Mouse (Mus musculus): Measurements from ENCODE around the gene Izumo4. TPM values are rescaled to one million over a fixed set of nuclear protein-coding genes. Genes with fewer than 3 reads are reported as not detected.

Izumo4 gene
- polyA plus RNA-seq, 1 experiment: 36.3 TPM

DNA sequence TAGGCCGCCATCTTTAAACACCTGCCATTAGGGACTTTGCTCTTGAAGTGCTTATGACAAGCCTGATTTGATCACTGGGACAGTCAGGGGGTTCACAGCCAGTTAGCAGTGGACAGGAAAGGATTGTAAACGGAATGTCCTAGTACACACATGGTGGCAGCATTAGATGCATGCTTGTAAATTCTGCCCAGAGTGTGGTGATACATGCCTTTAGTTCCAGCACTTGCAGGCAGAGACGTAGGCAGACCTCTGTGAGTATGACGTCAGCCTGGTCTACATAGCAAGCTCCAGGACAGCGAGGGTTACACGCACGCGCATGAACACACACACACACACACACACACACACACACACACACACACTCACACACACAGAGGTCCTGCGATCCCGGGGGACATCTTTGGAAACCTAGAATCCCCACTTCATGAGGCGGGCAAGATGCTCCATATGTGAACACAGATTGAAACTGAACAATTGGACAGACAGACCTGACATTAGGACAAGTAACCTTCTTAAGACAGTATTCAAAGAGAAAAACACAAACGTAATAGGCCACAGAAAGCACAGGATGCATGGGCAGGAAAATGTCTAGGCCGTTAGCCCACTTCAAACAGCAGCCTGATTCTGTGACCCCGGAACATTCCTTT lies 43.7 kb upstream of the Izumo4 start:
- no peak overlapping the region for H3K4me3 ChIP-seq (ENCODE audit: low read depth, low read length)
- 28% methylated on average over 14 of the region's 14 CpGs for WGBS

DNA sequence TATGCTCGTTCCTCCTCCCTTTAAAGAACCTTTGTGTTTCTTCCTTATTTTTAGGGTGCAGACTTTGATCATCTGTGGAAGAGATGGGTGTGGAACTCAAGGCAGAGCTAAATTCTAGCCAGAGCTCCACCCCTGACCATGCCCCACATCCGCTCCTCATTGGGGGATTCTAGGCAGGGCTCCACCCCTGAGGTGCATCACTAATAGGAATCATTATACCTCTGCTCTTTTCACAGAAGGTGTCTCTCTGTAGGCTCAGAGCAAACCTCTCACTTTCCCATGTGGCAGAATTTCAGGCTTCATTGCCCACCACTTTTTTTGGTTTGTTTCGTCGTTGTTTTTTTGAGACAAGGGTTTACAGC lies 43.2 kb upstream of the Izumo4 start:
- Histone ChIP-seq H3K27ac (ENCODE audit: insufficient read depth, low read depth, low read length) (peak overlapping the region; percentile 85), H3K36me3 (ENCODE audit: control insufficient read depth, insufficient read depth, low read length) (no peaks in the 10 kb centered on the region), H3K4me3 (ENCODE audit: low read depth, low read length) (peak overlapping the region; percentile 36; the same call in 1 of the 2 replicates), H3K27me3 (ENCODE audit: control insufficient read depth, insufficient read depth, low read length) (no peaks in the 10 kb centered on the region), H3K4me1 (ENCODE audit: control insufficient read depth, insufficient read depth, insufficient read length, low read length) (peaks cover 25% of the 10 kb centered on the region)
- 16% methylated on average over 4 of the region's 4 CpGs for WGBS
- TF ChIP-seq CTCF (IDR thresholded peaks at IDR 0.05; ENCODE audit: extremely low read depth, insufficient read length, insufficient replicate concordance, low read depth, low read length) (no peak), POLR2A (IDR thresholded peaks at IDR 0.05; ENCODE audit: low read depth, low read length) (no peak)

More for the DNA sequence above, 43.7 kb upstream of the Izumo4 start:
- Histone ChIP-seq H3K27ac (ENCODE audit: insufficient read depth, low read depth, low read length) (peak overlapping the region; percentile 85), H3K27me3 (ENCODE audit: control insufficient read depth, insufficient read depth, low read length) (no peaks in the 10 kb centered on the region), H3K4me1 (ENCODE audit: control insufficient read depth, insufficient read depth, insufficient read length, low read length) (peaks cover 21% of the 10 kb centered on the region), H3K36me3 (ENCODE audit: control insufficient read depth, insufficient read depth, low read length) (no peaks in the 10 kb centered on the region)
- TF ChIP-seq POLR2A (IDR thresholded peaks at IDR 0.05; ENCODE audit: low read depth, low read length) (no peak), CTCF (IDR thresholded peaks at IDR 0.05; ENCODE audit: extremely low read depth, insufficient read length, insufficient replicate concordance, low read depth, low read length) (no peak)

DNA sequence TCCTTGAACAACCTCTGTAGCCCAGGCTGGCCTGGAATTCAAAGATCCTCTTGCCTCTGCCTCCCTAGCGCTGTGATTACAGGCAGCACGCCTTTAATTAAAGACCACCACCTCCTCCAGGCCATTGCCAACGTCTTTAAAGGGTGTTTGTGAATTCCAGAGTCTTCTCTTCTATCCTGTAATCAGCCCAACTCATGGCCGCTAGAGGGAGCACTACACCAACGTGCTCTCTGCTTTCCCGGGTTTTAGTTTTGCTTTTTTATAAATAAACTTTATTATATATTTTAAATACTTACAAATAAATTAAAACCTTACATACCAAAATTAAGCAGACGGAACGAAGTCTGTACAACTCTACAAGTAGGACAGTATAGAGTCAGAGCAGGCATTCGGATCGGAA lies 42.8 kb upstream of the Izumo4 start:
- peaks cover 26% of the 10 kb centered on the region for H3K4me1 ChIP-seq (ENCODE audit: control insufficient read depth, insufficient read depth, insufficient read length, low read length)
- peak overlapping the region; percentile 85 for H3K27ac ChIP-seq (ENCODE audit: insufficient read depth, low read depth, low read length)
- H3K36me3 ChIP-seq (ENCODE audit: control insufficient read depth, insufficient read depth, low read length): no peaks in the 10 kb centered on the region
- TF ChIP-seq CTCF (IDR thresholded peaks at IDR 0.05; ENCODE audit: extremely low read depth, insufficient read length, insufficient replicate concordance, low read depth, low read length): peak; percentile 69; the same call in 1 of the 2 replicates
- TF ChIP-seq POLR2A (IDR thresholded peaks at IDR 0.05; ENCODE audit: low read depth, low read length): no peak
- 7% methylated on average over 10 of the region's 10 CpGs for WGBS
- no peaks in the 10 kb centered on the region for H3K27me3 ChIP-seq (ENCODE audit: control insufficient read depth, insufficient read depth, low read length)
- peak overlapping the region; percentile 36; the same call in 1 of the 2 replicates for H3K4me3 ChIP-seq (ENCODE audit: low read depth, low read length)

DNA sequence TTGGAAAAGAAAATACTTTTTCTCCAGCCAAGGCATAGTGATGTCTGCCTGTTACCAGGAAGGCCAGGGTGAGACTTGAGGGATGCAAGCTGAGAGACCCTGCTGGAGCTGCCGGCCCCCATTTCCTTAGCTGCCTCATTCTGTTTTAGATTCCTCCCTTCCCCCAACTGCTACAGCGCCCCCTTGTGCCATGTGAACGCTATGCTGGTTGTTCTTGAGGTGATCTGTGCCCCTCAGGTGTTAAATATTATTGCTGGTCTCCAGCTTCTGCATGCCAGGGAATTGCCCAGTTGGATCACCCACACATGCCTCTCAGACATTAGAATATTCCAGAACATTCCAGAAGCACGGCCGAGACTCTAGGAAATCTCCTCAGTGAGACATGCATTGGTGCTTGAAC lies 40.8 kb upstream of the Izumo4 start:
- WGBS: 40% methylated on average over 5 of the region's 5 CpGs
- H3K27me3 ChIP-seq (ENCODE audit: control insufficient read depth, insufficient read depth, low read length): no peaks in the 10 kb centered on the region
- no peak overlapping the region for H3K27ac ChIP-seq (ENCODE audit: insufficient read depth, low read depth, low read length)
- no peak for TF ChIP-seq POLR2A (IDR thresholded peaks at IDR 0.05; ENCODE audit: low read depth, low read length)
- TF ChIP-seq CTCF (IDR thresholded peaks at IDR 0.05; ENCODE audit: extremely low read depth, insufficient read length, insufficient replicate concordance, low read depth, low read length): peak; percentile 75; the same call in 1 of the 2 replicates
- H3K4me1 ChIP-seq (ENCODE audit: control insufficient read depth, insufficient read depth, insufficient read length, low read length): peaks cover 36% of the 10 kb centered on the region
- no peak overlapping the region for H3K4me3 ChIP-seq (ENCODE audit: low read depth, low read length)
- H3K36me3 ChIP-seq (ENCODE audit: control insufficient read depth, insufficient read depth, low read length): peaks cover 6% of the 10 kb centered on the region

DNA sequence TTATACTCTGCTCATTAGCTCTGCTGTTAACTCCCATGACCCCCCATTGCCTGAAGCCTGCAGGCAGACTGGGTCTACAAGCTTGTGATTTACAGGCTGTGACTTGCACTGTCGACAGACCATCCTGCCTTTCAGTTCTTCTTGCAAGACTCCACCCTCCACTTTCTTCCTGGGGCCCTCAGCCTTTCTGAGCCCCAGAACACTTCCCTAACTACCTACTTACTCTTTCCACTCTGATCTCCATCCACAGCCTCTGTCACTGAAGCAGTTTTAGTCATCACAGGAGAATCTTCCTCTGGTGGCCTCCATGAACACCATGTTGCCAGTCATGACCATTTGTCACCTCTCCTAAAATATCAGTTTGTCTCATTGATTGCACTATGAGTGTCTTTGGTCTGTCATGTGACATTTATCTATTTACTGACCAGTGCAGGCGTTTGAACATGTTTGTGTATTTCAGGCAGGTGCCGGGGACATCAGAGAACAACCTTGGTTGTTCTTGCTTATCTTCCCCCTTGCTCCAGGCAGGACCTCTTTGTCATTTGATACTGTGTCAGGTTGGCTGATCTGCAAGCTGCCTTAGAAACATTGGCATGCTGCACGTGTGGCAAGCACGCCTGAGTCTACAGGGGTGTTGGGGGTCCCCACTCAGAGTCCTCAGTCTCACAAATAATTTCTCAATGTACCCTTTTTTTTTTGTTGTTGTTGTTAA lies 38.3 kb upstream of the Izumo4 start:
- Histone ChIP-seq H3K27ac (ENCODE audit: insufficient read depth, low read depth, low read length) (peak overlapping the region; percentile 97), H3K4me3 (ENCODE audit: low read depth, low read length) (no peak overlapping the region), H3K4me1 (ENCODE audit: control insufficient read depth, insufficient read depth, insufficient read length, low read length) (peaks cover 24% of the 10 kb centered on the region), H3K27me3 (ENCODE audit: control insufficient read depth, insufficient read depth, low read length) (no peaks in the 10 kb centered on the region), H3K36me3 (ENCODE audit: control insufficient read depth, insufficient read depth, low read length) (peaks cover 30% of the 10 kb centered on the region)
- no peak for TF ChIP-seq CTCF (IDR thresholded peaks at IDR 0.05; ENCODE audit: extremely low read depth, insufficient read length, insufficient replicate concordance, low read depth, low read length)
- TF ChIP-seq POLR2A (IDR thresholded peaks at IDR 0.05; ENCODE audit: low read depth, low read length): no peak
- 27% methylated on average over 5 of the region's 5 CpGs for WGBS

DNA sequence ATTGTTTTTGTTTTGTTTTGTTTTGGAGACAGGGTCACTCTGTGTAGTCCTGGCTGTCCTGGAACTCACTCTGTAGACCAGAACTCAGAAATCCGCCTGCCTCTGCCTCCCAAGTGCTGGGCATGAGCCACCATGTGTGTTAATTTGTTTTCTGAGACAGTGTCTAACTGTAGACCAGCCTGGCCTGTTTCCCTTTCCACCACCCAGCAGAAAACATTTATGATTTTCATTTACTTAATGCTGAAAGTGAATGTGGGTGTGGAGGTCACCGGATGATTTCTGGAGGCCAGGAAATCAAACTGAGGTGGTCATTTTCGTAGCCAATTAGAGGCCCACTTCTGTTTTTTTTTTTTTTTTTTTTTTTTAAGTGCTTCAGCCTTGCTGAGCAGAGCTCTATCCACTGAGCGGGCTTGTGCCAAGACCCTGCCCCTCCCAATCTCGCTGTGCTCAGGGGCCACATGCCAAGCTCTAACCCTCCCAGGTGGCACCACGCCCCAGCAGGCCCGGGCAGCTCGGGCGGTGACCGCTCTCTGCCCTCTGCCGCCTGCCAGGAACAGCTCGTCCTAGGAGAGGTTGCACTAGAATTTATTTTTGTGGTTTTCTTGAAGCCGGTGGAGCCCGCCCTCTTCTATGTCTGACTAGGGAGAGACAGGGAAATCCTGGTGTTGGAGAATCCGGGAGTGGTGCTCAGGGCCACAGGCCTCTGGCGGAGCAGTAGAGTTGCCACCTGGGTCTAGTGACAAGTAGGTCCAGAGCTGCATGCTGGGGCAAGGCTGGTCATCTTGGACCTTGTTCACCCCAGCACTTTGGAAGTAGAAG lies 37.6 kb upstream of the Izumo4 start:
- H3K4me1 ChIP-seq (ENCODE audit: control insufficient read depth, insufficient read depth, insufficient read length, low read length): peaks cover 31% of the 10 kb centered on the region
- TF ChIP-seq POLR2A (IDR thresholded peaks at IDR 0.05; ENCODE audit: low read depth, low read length): 0 out of 2 replicates have a peak, but pooled peaks have one; percentile 33
- no peak for TF ChIP-seq CTCF (IDR thresholded peaks at IDR 0.05; ENCODE audit: extremely low read depth, insufficient read length, insufficient replicate concordance, low read depth, low read length)
- no peaks in the 10 kb centered on the region for H3K27me3 ChIP-seq (ENCODE audit: control insufficient read depth, insufficient read depth, low read length)
- peak overlapping the region; percentile 97 for H3K27ac ChIP-seq (ENCODE audit: insufficient read depth, low read depth, low read length)
- H3K36me3 ChIP-seq (ENCODE audit: control insufficient read depth, insufficient read depth, low read length): peaks cover 38% of the 10 kb centered on the region
- 1% methylated on average over 16 of the region's 16 CpGs for WGBS
- H3K4me3 ChIP-seq (ENCODE audit: low read depth, low read length): peak overlapping the region; percentile 5

Measured in small intestine, adult 2 months (tissue).